Mouse (Mus musculus) liver, embryonic 11.5 days (tissue): ENCODE results near the gene Crxos. TPM values are rescaled to one million over a fixed set of nuclear protein-coding genes. Genes with fewer than 3 reads are reported as not detected.

ENCODE experiments used
- ATAC-seq: fragments of 200-750 bp; cut with Nextera tagmentation; replicated peaks from 2 replicates; pipeline ENCODE4 v1.8.0; 2017; ENCODE audit warnings: moderate number of reproducible peaks, mild to moderate bottlenecking, moderate TSS enrichment, moderate library complexity; ENCODE audit not compliant: low FRiP score
- DNase-seq: peaks from one replicate; pipeline ENCODE4 v3.0.0-alpha.2; 2017; ENCODE audit warnings: low spot score
- H3K27ac ChIP-seq: fragments of 300-500 bp; sonication (generic); 2 replicates; pipeline ENCODE4 v1.5.1; 2014; ENCODE audit warnings: mild to moderate bottlenecking, low read depth, low read length, control low read depth
- H3K27me3 ChIP-seq: fragments of 300-500 bp; sonication (generic); replicated peaks from 2 replicates; pipeline ENCODE4 v1.6.1; 2014; ENCODE audit warnings: low read length, mixed read lengths; ENCODE audit not compliant: control insufficient read depth, insufficient read depth
- H3K36me3 ChIP-seq: fragments of 300-500 bp; sonication (generic); 2 replicates; pipeline ENCODE4 v1.6.1; 2014; ENCODE audit warnings: mild to moderate bottlenecking, low read length, moderate library complexity, mixed read lengths; ENCODE audit not compliant: control insufficient read depth, insufficient read depth
- H3K4me1 ChIP-seq: fragments of 300-500 bp; sonication (generic); replicated peaks from 2 replicates; pipeline ENCODE4 v1.6.1; 2014; ENCODE audit warnings: low read length, mixed read lengths; ENCODE audit not compliant: control insufficient read depth, insufficient read depth
- H3K4me2 ChIP-seq: fragments of 300-500 bp; sonication (generic); 2 replicates; pipeline ENCODE4 v1.6.1; 2014; ENCODE audit warnings: mild to moderate bottlenecking, control low read depth, moderate library complexity
- H3K4me3 ChIP-seq: fragments of 300-500 bp; sonication (generic); 2 replicates; pipeline ENCODE4 v1.5.1; 2014; ENCODE audit warnings: low read depth, low read length, control low read depth
- H3K9ac ChIP-seq: fragments of 300-500 bp; sonication (generic); 2 replicates; pipeline ENCODE4 v1.6.1; 2014; ENCODE audit warnings: low read depth, low read length, control low read depth
- H3K9me3 ChIP-seq: fragments of 300-500 bp; sonication (generic); 2 replicates; pipeline ENCODE4 v1.6.1; 2016; ENCODE audit warnings: low read length, inconsistent platforms, mixed read lengths; ENCODE audit not compliant: control insufficient read depth
- WGBS: fragments of 180-500 bp; shearing (Covaris S2); extraction: QIAGEN DNeasy Blood & Tissue Kit; methylation state at CpG from one replicate; pipeline ENCODE4 v1.1.7; 2014; 5-methylcytosine and 5-hydroxymethylcytosine counted together
- polyA plus RNA-seq: library from polyadenylated mRNA; unstranded; fragments of >200 nt; fragmentation: Nextera tagmentation; extraction: Ambion mirVana; gene quantifications from 2 replicates; pipeline ENCODE4 v1.2.1, GENCODE M21; 2014

The Crxos gene
- polyA plus RNA-seq, 1 experiment from 2014 or later = not detected

DNA sequence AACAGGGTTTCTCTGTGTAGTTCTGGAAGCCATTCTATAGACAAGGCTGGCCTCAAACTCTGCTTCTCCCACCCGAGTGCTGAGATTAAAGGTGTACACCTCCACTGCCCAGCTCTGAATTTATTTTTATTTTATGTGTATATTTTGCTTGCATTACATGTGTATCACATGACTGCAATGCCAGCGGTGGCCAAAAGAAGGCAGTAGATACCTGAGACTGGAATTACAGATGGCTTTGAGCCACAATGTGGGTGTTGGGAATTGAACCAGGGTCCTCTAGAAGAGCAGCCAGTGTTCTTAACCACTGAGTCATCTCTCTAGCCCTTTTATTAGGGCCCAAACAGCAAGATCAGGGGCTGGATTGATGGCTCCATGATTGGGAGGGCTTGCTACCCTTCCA is 48.1 kb downstream of the Crxos start:
- 45% methylated on average over 2 of the region's 2 CpGs for WGBS

GRCm38 (mm10) chr7:15931635-15932034 is 49.2 kb downstream of the Crxos start:
- no peak overlapping the region for H3K4me3 ChIP-seq
- H3K27me3 ChIP-seq = no peaks in the 10 kb centered on the region
- 71% methylated on average over 3 of the region's 3 CpGs for WGBS
- no peak overlapping the region for H3K27ac ChIP-seq
- H3K36me3 ChIP-seq = no peaks in the 10 kb centered on the region
- no peaks in the 10 kb centered on the region for H3K9me3 ChIP-seq
- DNase-seq (no peak), ATAC-seq (no peak)
- no peak overlapping the region for H3K9ac ChIP-seq
- H3K4me2 ChIP-seq = no peak overlapping the region
- H3K4me1 ChIP-seq = no peaks in the 10 kb centered on the region

More for the DNA sequence above, 48.1 kb downstream of the Crxos start:
- Histone ChIP-seq H3K4me2 (no peak overlapping the region), H3K9ac (no peak overlapping the region), H3K4me3 (no peak overlapping the region), H3K4me1 (no peaks in the 10 kb centered on the region), H3K27ac (no peak overlapping the region), H3K9me3 (no peaks in the 10 kb centered on the region), H3K36me3 (no peaks in the 10 kb centered on the region), H3K27me3 (no peaks in the 10 kb centered on the region)
- ATAC-seq = no peak
- DNase-seq = no peak

DNA sequence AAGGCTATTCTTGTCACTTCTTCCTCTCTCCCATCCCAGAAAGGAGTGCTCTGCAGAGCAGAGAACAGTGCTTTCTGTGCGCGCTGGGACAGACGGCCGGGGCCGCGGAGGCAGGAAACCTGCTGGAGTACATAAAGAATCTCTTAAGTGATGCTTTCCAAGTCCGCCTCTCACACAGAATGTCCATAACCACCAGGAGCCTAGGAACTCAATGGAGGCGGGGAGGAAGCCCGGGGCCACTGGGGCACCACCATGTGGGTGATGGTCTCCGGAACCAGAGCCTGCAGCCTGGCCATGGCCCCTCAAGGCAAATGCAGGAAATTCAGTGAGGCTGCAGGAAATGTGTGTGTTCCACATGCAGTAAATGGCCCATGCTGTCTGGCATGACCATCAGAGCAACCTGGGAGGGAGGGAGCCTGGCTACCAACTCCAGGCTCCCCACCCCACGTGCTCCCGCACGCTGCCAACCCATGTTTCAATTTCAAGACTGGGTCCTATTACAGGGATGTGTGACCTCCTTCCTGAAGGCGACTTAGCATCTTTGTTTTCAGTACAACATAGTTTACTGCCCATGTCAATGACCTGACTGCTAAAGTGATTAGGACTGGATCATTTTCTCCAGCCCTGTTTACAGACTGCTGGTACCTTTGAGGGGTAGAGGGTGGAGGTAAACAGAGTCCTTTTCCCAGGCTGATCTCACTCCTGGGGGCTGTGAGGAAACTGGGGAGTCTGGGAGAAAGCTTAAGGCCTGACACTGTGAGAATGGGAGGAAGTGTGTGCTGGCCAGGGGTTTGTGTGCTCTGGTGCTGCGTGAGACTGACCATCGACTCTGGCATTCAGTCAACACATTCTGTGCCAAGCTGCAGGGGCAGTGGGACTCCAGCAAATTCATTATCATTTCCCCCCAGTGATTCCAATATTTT is 51.3 kb downstream of the Crxos start:
- no peaks in the 10 kb centered on the region for H3K27me3 ChIP-seq
- H3K4me3 ChIP-seq = no peak overlapping the region
- ATAC-seq = no peak
- no peak overlapping the region for H3K4me2 ChIP-seq
- no peak overlapping the region for H3K27ac ChIP-seq
- no peak for DNase-seq
- no peak overlapping the region for H3K9ac ChIP-seq
- WGBS = 43% methylated on average over 16 of the region's 16 CpGs
- no peaks in the 10 kb centered on the region for H3K4me1 ChIP-seq
- H3K9me3 ChIP-seq = no peaks in the 10 kb centered on the region
- H3K36me3 ChIP-seq = peaks cover 15% of the 10 kb centered on the region

GRCm38 (mm10) chr7:15937491-15937890 is 55.1 kb downstream of the Crxos start:
- Histone ChIP-seq H3K27ac (no peak overlapping the region), H3K4me1 (no peaks in the 10 kb centered on the region), H3K9me3 (no peaks in the 10 kb centered on the region), H3K27me3 (no peaks in the 10 kb centered on the region), H3K4me2 (no peak overlapping the region), H3K4me3 (no peak overlapping the region), H3K9ac (no peak overlapping the region), H3K36me3 (peaks cover 51% of the 10 kb centered on the region)
- ATAC-seq (no peak), DNase-seq (no peak)
- WGBS = 79% methylated on average over 5 of the region's 5 CpGs

DNA sequence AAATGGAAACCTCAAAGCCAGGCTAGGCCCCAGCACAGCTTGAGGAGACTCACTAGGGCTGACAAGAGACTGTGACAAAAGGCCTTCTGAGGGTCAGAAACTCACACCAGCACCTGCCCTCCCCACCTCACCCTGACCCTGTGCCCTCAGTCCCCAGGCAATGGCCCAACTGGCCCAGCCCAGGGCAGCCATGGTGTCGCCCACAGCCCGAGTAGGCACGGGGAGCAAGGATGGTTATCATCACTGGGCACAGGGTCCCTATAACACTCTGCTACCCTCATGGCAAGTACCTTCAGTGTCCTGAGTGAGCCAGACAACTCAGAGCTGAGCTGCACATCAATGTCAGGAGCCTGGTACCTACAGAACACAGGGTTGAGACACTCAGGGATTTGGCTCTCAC is 56.2 kb downstream of the Crxos start:
- Histone ChIP-seq H3K4me1 (no peaks in the 10 kb centered on the region), H3K4me3 (no peak overlapping the region), H3K36me3 (peaks cover 59% of the 10 kb centered on the region), H3K4me2 (no peak overlapping the region), H3K27me3 (no peaks in the 10 kb centered on the region), H3K9ac (no peak overlapping the region), H3K27ac (no peak overlapping the region), H3K9me3 (no peaks in the 10 kb centered on the region)
- no peak for DNase-seq
- no peak for ATAC-seq
- WGBS = 80% methylated on average over 3 of the region's 3 CpGs

GRCm38 (mm10) chr7:15944311-15944710 is 61.9 kb downstream of the Crxos start:
- peaks cover 21% of the 10 kb centered on the region for H3K4me1 ChIP-seq
- no peak overlapping the region for H3K27ac ChIP-seq
- H3K9ac ChIP-seq = no peak overlapping the region
- DNase-seq = no peak
- no peaks in the 10 kb centered on the region for H3K27me3 ChIP-seq
- peak overlapping the region; percentile 83 for H3K4me3 ChIP-seq
- no peak for ATAC-seq
- H3K9me3 ChIP-seq = no peaks in the 10 kb centered on the region
- 93% methylated on average over 1 of the region's 1 CpGs for WGBS
- peak overlapping the region; percentile 96 for H3K4me2 ChIP-seq
- peaks cover 40% of the 10 kb centered on the region for H3K36me3 ChIP-seq

GRCm38 (mm10) chr7:15945211-15945610 is 62.8 kb downstream of the Crxos start:
- ATAC-seq (no peak), DNase-seq (no peak)
- peaks cover 31% of the 10 kb centered on the region for H3K36me3 ChIP-seq
- H3K27ac ChIP-seq = peak overlapping the region; percentile 90
- H3K9ac ChIP-seq = peak overlapping the region; percentile 83
- peaks cover 21% of the 10 kb centered on the region for H3K4me1 ChIP-seq
- H3K4me3 ChIP-seq = peak overlapping the region; percentile 83
- 6% methylated on average over 8 of the region's 8 CpGs for WGBS
- H3K9me3 ChIP-seq = no peaks in the 10 kb centered on the region
- H3K4me2 ChIP-seq = peak overlapping the region; percentile 96
- H3K27me3 ChIP-seq = peaks cover 4% of the 10 kb centered on the region

GRCm38 (mm10) chr7:15945721-15946536 is 63.5 kb downstream of the Crxos start, which contains the start of gene Nop53:
Nop53 (minus strand) TSS chr7:15946074.
- Histone ChIP-seq H3K4me1 (peaks cover 21% of the 10 kb centered on the region), H3K36me3 (peaks cover 26% of the 10 kb centered on the region)

More at GRCm38 (mm10) chr7:15945721-15946536, 63.5 kb downstream of the Crxos start, which contains the start of gene Nop53:
- peak within 1 kb of the TSS; percentile 83 for H3K4me3 ChIP-seq
- H3K9ac ChIP-seq = peak within 1 kb of the TSS; percentile 83
- no peaks in the 10 kb centered on the region for H3K9me3 ChIP-seq
- DNase-seq (peak; percentile 96), ATAC-seq (peak; percentile 86)
- H3K4me2 ChIP-seq = peak within 1 kb of the TSS; percentile 96
- peak within 1 kb of the TSS; percentile 90 for H3K27ac ChIP-seq
- H3K27me3 ChIP-seq = peaks cover 8% of the 10 kb centered on the region
- 2% methylated on average over 59 of the region's 59 CpGs for WGBS
